ENCODE assay signal across 15 mouse cellular contexts in the genomic region with DNA sequence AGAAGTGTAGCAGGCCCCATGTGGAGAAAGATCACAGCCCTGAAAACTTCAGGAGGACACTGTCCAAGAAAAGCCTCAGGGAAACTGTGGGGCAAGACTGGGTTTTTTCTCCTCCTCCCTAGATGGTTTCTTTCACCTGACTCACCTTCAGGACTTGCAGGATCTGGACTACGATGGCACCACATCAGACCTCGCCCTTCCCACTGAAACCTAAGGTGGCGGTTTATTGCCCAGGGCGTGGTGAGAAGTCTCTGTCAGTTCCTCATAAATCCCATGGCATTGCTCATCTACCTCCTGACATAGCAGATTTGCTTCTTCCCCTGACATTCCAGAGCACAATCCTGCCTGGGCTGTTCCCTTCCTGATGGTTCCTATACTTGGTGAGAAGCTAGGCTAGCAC.
"Had no signal": no experiment of that assay in that cellular context is flagged by ENCODE, and none has a peak within 500 bp of the region (broad histone marks: within the 10 kb centered on the region; RNA-seq: fewer than 3 reads in every experiment).

No protein-coding gene starts in this region.

- ATAC-seq: midbrain, embryonic 15.5 days had no signal

- H3K4me3 ChIP-seq: left cerebral cortex, adult 2 months; liver, embryonic 13.5 days; midbrain, embryonic 12.5 days; midbrain, embryonic 15.5 days; neural tube, embryonic 12.5 days; neural tube, embryonic 15.5 days; stomach, embryonic 15.5 days had no signal

- H3K4me2 ChIP-seq: liver, embryonic 13.5 days; midbrain, embryonic 12.5 days; midbrain, embryonic 15.5 days; neural tube, embryonic 12.5 days; neural tube, embryonic 15.5 days; stomach, embryonic 15.5 days had no signal

- H3K9ac ChIP-seq: liver, embryonic 13.5 days; midbrain, embryonic 12.5 days; midbrain, embryonic 15.5 days; neural tube, embryonic 12.5 days; neural tube, embryonic 15.5 days; stomach, embryonic 15.5 days had no signal

- H3K4me1 ChIP-seq: liver, embryonic 13.5 days; midbrain, embryonic 12.5 days; midbrain, embryonic 15.5 days; neural tube, embryonic 12.5 days; neural tube, embryonic 15.5 days; stomach, embryonic 15.5 days had no signal

- H3K9me3 ChIP-seq: liver, embryonic 13.5 days; midbrain, embryonic 12.5 days; midbrain, embryonic 15.5 days; neural tube, embryonic 12.5 days; neural tube, embryonic 15.5 days; stomach, embryonic 15.5 days had no signal

- H3K27ac ChIP-seq: kidney, postnatal 0 days; left cerebral cortex, adult 2 months; liver, embryonic 13.5 days; midbrain, embryonic 12.5 days; midbrain, embryonic 15.5 days; neural tube, embryonic 12.5 days; neural tube, embryonic 15.5 days; stomach, embryonic 15.5 days had no signal

- DNase-seq: layer of hippocampus, postnatal 36 days; liver, embryonic 13.5 days; lung, adult 2 months; lung, postnatal 4 days; retina, postnatal 1 day; right cerebral cortex, postnatal 25 days; spleen, adult 18-20 months; thymus, postnatal 25 days had no signal

- H3K27me3 ChIP-seq: liver, embryonic 13.5 days; midbrain, embryonic 12.5 days; midbrain, embryonic 15.5 days; neural tube, embryonic 12.5 days; neural tube, embryonic 15.5 days; stomach, embryonic 15.5 days had no signal

- H3K36me3 ChIP-seq: liver, embryonic 13.5 days; midbrain, embryonic 12.5 days; midbrain, embryonic 15.5 days; neural tube, embryonic 12.5 days; neural tube, embryonic 15.5 days; stomach, embryonic 15.5 days had no signal
